Mouse (Mus musculus) cerebellum, postnatal 4 days (tissue): ENCODE data around the gene Taok1.
"Not testable (repeated sequence)": the region's sequence is repeated elsewhere in the genome, so short reads cannot be mapped to it uniquely, and the experiment has no call there.

Experiments used
- DNase-seq, 2 experiments: peaks; one replicate each; pipeline ENCODE4 v3.0.0; 2022; ENCODE audit warnings: low spot score in 2 of 2, mixed read lengths in 1 of 2

The Taok1 gene

DNA sequence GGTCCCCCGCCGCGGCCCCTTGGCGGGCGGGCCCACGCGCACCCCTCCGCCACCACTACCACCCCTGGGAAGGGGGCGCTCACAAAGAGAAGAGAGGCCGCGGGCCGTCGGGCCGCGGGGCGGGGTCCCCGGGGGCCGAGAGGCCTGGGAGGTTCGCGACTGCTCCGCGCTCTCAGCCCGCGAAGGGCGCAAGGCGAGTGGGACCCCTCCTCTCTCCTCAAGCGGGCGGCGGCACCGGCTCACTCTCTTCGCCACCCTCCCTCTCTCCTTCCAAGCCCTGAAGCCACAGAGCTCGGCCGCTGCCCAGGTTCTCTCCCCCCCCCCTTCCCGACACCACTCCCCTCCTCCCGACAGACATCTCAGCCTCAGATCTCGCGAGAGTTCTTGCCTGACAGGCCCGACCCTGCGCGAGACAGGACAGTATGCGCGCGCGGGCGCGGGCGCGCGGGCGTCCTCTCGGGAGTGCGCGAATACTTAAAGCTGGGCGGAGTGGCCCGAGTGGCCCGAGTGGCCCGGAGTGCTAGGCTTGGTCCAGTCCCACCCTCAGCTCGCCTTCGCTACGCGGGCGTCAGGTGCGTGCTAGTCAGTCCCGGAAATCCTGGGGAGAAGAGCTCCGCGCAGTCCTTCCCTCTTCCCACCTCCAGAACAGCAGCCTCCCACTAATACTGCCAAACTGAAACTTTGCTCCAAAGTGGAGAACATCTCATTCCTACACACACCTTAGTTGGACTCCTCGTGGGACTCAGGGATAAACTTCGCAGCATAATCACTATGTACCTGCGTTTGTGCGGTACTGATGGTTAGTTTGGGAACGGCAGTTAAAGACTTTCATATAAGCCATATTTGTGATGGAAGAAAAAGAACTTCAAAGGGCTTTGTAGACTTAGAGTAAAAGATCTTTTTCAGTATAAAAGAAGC lies at the start of gene Taok1:
Taok1 (minus strand) TSS at position 278 of the 918 bp plus-strand sequence.
- DNase-seq: peak; percentile 83 to 94

DNA sequence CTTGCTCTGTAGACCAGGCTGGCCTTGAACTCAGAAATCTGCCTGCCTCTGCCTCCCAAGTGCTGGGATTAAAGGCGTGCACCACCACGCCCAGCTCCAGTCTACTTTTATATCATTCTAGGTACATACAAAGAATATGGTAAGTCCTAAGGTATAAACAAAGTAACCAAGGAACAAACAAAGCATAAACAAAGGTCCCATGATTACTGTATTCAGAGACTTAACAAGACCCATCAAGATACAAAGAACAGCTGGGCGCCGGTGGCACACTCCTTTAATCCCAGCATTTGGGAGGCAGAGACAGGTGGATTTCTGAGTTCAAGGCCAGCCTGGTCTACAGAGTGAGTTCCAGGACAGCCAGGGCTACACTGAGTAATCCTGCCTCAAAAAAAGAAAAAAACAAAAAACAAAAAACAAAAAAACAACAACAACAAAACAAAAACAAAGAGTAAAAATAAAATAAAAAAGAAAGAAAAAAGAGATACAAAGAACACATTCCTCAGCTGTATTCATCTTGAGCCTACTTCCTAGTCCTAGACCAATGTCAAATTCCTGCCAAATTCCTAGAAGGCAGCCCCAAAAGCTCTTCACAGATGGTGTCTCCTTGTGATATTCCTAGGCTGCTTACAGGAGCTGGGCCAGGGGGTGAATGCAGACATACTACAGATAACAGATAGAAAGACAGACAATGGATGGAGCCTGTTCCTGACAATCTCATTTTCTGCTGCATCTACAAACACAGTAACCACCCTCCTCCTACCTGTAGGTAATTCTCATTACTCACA lies 46.0 kb upstream of the Taok1 start:
- DNase-seq: not testable (repeated sequence)

DNA sequence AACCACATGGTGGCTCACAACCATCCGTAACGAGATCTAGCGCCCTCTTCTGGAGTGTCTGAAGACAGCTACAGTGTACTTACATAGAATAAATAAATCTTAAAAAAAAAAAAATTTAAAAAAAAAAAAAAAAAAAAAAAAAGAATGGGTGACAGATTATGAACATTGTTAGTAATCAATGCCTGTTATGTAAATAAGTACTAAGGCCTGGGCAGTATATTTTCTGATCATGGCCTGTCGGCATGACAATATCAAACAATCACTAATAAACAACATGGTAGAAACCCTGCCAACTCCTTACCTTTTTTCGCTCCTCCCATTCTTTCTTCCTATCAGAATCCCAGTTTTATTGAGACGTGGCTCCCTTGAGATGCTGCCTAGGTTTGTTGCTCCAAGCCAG lies 44.9 kb upstream of the Taok1 start:
- DNase-seq: no peak

DNA sequence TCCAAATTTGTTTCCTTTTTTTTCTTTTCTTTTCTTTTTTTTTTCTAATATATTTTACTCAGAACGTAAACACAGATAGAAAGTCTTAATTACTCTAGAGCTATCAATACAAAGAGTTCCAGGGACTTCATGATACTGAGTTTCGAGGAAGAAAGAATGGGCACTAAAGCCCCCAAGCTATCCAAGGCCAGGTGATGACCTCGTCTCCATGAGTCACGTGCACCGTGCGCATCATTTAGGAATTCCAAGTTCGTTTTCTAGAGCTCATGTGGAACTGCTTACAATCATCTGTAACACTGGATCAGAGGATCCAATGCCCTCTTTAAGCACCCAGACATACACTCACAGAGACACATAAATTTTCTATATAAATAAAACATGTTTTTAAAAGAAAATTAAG lies 41.3 kb upstream of the Taok1 start:
- no peak for DNase-seq

DNA sequence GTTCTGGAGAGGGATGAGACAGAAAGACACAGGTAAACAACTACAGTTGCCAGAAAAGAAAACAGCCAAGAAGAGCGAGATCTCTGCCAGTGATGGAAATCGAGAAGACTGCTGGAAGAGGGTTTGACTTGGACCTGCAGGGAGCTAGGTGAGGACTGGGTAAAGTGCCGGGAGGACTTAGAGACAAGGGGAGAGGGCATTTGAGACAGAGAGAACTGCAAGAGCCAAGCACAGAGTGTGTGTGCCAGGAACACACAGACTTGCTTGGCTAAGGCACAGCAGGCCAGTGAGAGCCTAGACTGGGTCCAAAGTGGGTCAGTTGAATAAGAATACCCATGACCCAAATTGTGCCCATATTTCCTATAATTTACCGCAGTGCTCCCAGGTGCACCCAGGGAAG lies 37.9 kb upstream of the Taok1 start:
- DNase-seq: no peak

DNA sequence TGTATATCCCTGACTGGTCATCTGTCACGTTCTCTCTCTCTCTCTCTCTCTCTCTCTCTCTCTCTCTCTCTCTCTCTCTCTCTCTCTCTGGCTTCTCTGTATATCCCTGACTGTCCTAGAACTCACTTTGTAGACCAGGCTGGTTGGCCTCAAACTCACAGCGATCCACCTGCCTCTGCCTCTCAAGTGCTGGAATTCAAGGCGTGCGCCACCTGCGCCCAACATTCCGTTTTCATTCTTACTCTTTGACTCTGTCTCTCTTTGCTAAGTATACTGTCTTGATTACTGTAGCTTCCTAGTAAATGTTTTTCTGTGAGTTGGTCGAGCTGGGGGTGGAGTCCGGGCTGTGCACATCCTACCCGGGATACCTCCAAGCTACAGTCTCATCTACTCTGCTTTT lies 33.8 kb upstream of the Taok1 start:
- no peak for DNase-seq

DNA sequence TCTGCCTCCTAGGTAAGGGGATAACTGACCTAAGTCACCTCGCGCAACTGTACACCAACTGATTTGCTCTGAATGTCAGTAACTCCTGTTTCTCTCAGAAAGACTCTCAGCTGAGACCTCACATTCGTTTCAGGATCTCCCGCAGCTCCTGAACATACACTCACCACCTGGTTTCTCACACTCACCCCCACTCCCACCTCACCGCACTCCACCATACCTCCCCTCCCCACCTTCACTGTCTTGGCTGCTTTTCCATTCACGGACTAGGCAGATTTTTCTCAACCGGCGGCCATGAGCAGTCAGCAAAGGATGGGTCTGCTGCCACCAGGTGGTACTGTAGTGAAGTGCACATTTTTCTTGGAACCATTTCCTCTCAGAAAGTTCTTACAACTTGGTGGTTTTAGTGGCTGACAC lies 22.6 kb upstream of the Taok1 start:
- DNase-seq: peak; percentile 73 to 82

DNA sequence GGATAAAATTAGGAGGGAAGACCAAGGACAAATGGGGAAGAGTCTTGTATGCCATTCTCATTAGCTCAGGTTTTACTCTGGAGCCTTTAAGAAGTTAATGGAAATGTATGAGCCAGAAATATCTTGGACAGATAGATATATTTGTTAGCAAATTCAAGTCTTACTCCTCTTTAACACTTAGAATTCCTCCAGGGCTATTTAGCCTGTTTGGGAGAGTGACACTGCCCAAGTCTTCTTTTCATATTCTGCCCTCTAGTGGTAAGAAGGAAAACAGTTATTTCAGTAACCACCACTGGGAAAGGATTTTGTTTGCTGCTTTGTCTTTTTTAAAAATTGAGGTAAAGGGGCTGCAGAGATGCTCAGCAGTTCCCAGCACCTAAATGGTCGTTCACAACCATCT lies 21.9 kb upstream of the Taok1 start:
- DNase-seq: no peak

DNA sequence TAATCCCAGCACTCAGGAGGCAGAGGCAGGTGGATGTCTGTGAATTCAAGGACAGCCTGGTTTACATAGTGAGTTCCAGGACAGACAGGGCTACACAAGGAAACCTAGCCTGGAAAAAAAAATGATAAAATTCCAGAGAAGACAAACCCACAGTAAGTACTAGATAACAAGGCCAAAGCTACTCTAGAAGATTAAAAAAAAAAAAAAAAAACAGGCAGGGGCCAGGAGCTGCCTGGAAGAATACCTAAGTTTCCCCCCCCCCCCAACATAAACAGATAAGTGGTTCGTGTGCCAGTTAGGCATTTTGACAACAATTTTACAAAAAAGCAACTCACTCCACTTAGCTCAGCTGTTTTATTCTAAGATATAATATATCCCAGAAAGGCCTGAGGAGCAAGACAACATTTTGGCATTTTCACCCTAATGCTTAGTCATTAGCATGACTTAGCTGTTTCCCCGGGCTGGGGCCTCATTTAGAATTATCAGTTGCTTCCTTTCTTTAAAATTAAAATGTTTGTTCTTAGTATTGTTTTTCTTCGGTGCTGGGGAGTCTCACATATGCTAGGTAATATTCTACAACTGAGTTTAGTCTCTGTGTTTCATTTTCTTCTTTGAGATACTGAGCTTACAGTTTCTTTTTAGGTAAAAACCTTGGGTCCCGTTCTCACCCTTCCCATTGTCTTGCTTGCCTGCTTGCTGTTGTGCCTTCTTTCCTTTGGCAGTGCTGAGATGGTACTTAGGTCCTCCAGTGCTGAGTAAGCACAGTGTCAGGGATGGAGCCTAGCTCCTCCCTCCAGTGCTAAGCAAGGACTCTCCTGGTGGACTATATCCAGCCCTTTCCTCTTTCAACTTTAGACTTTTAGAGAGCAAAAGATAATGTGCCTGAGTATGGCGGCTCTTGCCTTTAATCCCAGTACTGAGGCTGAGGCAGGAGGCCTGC lies 19.3 kb upstream of the Taok1 start:
- no peak for DNase-seq

DNA sequence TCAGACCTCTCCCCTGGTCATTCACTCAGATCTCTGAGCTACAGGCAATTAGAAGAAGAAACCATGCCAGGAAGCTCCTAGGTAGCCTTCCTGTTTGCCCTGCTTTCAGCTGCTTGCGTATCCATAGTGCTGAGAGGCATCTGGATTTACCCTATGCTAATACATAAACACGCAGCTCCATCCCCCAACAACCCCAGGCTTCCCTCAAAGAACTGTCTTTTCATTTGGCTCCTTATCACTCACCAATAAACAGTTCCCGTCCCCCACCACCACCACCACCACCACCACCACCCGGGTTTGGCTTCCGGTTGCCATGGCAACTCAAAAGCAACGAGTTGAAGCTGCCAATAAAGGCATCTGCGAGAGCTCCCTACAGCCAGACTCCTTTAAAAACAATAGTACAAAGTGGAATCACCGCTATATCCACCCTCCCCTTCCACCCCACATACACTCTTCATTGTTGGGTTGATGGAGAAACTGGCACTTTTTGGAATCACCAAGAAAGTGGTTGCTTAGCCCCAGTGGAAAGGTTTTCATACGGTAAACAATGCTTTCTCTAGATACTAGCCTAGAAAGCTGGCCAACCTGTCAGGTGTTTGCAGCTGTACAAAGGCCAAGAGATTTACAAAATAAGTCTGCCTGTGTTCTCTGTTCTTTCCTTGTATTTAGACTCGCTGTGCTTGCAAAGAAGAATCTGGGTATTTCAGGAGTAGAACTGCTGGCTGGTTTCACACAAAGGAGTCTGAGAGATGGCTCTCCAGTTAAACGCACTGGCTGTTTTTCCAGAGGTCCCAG lies 17.6 kb upstream of the Taok1 start:
- peak in 1 of 2 experiments; percentile 42 for DNase-seq

DNA sequence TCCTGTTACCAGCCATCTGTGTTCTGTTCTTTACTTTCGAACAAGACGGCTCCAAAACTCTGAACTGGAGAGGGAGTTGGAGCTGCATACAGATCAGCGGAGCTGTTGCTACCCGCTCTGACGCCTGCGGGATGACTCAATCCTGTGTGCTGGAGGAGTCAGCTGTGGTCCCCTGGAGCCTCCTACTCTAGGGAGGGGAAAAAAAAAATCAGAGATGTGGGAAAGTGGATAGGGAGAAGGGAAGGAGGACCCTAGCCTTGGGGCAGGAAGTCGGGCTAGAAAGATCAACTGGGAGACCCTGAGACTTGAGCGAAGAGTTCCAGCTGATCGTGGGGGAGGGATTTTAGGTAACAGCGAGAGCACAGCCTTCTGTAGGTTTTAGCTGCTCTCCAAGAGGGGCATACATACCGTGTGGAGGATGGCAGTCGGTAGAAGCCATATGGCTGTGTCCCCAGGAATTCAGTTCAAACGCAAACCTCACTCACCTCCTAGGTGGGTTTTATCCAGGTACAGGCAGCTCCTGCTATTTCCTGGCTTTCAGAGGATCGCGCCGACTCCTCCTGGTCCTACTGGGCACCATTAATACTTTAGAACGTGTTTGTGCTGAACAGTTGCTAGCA lies 16.9 kb upstream of the Taok1 start:
- DNase-seq: peak in 1 of 2 experiments; percentile 18

DNA sequence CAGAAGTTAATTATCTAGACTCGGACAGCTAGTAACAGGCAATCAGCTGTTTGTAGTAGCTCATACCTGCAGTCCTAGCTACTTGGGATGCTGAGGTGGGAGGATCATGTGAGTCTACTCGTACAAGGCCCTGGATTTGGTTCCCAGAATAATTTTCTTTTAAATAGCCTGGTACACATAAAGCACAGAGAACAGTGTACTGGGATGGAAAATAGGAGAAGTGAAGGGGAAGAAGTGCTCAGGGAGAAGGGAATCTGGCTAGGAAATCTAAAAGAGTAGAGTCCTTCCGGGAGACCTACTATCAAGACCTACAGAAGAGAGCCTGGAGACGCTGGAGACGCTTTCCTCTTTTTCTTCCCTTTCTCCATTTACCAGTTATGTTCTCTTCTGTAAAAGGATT lies 16.4 kb upstream of the Taok1 start:
- DNase-seq: no peak

DNA sequence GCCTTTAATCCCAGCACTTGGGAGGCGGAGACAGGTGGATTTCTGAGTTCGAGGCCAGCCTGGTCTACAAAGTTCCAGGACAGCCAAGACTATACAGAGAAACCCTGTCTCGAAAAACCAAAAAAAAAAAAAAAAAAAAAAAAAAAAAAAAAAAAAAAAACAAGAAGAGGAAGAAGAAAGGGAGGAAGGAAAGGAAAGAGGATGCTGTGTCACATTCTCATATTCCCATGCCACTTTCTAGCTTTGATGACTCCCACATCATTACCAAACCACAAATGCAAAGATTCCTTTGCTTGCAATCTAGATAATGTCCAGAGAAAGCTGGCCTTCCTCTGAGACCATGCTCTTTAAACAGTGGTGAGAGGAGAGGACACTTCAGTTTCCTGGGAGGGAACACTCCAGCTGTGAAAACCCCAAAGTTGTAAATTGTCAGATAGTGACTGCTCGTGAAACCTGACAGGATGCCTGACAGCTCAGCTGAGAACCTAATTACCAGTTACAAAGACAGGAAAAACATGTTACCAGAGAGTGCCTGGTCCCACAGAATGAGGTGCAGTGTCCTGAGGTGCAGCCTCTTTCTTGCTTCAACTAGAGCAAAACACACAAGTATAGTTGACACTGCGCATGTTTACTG lies 14.4 kb upstream of the Taok1 start:
- no peak for DNase-seq

DNA sequence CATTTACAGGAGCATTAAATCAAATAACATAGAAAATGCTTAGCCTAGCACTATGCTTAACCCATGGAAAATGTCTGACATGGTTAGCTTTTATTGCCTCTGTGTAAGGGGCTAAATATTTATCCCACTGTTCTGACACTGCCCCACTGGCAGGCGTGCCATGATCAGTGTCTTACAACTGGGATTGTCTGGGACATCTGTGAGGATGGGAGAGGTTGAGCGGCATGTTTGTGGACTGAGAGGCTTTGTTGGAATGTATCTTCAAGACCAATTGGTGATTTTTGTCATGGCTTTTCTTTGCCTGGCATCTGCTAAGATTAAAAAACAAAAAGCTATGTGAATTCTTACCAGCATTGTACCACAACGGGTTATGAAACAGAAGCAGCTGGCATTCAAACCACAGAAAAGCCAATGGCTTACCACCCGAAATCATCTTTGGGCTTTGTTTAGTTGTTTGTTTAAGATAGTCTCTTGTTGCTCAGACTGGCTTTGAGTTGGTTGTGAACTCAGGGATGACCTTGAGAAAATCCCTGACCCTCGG lies 7.5 kb upstream of the Taok1 start:
- no peak for DNase-seq

DNA sequence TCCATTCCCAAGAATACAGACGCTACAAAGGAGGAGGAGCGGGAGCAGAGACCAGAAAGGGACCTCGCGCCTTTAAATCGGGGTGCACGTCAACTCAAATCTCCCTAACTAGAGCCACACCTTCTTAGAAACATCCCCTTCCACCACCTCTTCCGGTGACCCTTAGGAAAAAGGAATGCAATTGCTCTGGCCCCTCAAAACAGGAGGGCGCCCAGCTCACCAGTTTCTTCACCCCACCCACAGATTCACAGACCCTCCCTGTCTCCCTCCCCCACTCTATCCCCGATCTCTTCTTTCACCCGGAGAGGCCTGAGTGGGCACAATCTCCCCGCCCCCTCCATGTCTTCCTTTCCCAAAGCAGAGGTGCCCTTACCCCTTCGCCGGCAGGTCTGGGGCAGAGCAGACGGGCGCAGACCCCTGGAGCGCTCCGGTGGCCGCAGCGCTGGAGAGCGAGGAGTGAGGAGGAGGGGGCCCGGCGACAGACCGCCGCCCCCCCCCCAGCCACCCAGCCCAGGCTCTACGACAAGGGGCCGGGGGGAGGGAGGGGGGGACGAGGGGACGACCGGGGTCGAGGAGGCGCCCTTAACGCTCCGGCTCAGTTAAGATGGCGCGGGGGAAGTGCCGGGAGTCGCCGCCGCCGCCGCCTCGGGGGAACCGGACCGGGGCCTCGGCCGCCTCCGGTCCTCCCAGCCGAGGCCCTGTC lies 629 bp downstream of the Taok1 start:
- DNase-seq: peak; percentile 32 to 42

DNA sequence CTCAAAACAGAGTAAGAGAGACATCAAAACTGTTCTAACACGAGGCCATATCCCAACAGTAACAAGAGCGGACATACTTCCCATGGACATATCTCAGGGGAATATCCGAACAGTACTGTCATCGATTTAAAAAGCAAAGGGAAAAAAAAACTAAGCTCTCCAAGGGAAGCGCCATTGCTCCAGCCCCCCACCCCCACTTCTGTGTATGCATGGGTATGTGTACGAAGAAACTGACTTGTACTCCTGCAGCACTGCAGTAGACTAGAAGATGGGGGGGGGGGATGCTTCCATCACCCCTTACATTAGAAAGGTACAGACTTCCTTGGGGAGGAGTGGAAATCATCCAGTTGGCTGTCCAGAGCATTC lies 1.2 kb downstream of the Taok1 start:
- no peak for DNase-seq

DNA sequence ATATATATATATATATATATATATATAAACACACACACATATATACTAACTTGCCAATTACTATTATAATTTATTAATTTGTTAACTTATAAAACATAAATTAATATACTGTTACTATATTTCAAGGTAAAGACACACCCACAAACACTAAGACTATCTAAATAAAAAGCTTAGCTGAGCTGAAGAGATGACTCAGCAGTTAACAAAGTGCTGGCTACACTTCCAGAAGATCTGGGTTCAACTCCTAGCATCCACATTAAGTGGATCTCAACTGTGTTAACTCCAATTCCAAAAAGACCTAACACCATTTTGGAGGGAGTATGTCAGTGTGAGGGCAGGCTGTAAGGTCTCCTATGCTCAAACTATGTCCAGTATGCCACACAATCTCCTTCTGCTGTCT lies 10.3 kb downstream of the Taok1 start:
- no peak for DNase-seq

DNA sequence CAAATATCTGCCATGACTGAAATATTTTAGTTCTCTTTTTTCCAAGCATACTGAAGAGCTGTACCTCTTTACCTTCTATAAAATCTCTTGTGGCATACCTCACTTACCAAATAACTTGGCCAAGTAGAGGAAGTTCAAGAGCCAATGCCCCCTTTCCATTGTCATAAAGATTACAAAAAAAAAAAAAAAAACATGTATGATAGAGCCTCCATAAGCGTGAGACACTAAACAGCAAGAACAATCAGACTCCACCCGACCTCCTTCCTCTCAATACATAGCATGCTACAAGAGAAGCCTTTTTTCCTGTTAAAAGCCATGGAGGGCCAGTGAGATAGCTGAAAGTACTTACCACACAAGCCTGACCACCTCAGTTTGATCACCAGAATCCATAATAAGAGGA lies 16.2 kb downstream of the Taok1 start:
- no peak for DNase-seq

DNA sequence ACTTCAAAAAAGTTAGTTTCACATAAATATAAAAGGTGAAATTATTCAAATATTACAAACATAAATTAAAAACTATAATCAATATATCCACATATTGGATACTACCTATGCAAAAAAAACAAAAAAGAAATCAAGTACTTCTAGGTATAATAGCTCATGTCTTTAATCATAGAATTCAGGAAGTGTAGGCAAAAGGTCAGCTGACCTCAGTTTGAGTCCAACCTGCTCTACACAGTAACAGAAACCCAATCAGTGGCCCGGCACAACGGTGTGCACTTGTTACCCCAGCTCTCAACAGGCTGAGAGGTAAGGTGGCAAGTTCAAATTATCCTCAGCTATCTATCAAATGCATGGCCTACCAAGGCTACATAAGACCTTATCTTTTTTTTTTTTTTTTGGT lies 16.8 kb downstream of the Taok1 start:
- DNase-seq: no peak
